Comparison of ENCODE assay signal across 25 mouse cellular contexts in genomic region chr1:144269112-144269511, GRCm38 (mm10). TPM values are rescaled to one million over a fixed set of nuclear protein-coding genes. Genes with fewer than 3 reads are reported as not detected.
"Had no signal": no experiment of that assay in that cellular context is flagged by ENCODE, and none has a peak within 500 bp of the region (broad histone marks: within the 10 kb centered on the region; RNA-seq: fewer than 3 reads in every experiment).

No protein-coding gene starts in this region.

- H3K36me3 ChIP-seq: liver, embryonic 15.5 days; lung, embryonic 15.5 days; midbrain, embryonic 10.5 days; midbrain, embryonic 12.5 days; neural tube, embryonic 13.5 days; neural tube, embryonic 15.5 days had no signal

- H3K27me3 ChIP-seq: liver, embryonic 15.5 days; lung, embryonic 15.5 days; megakaryocyte, embryonic 14.5 days; midbrain, embryonic 12.5 days; neural tube, embryonic 13.5 days; neural tube, embryonic 15.5 days had no signal

- DNase-seq: liver, postnatal 0 days; lung, adult 2 months; lung, postnatal 14 days; lung, postnatal 36 days; midbrain, embryonic 14.5 days; retina, postnatal 1 day; right cerebral cortex, adult 18-20 months; right cerebral cortex, postnatal 25 days; right cerebral cortex, postnatal 4 days; spleen, adult 18-20 months; thymus, adult 18-20 months; thymus, postnatal 14 days; thymus, postnatal 36 days had no signal

- H3K4me3 ChIP-seq: liver, embryonic 15.5 days; lung, embryonic 15.5 days; megakaryocyte, embryonic 14.5 days; midbrain, embryonic 10.5 days; midbrain, embryonic 12.5 days; myocyte; neural tube, embryonic 13.5 days; neural tube, embryonic 15.5 days had no signal

- H3K27ac ChIP-seq: liver, embryonic 15.5 days; lung, embryonic 15.5 days; midbrain, embryonic 10.5 days; midbrain, embryonic 12.5 days; neural tube, embryonic 13.5 days; neural tube, embryonic 15.5 days had no signal

- H3K9ac ChIP-seq: liver, embryonic 15.5 days; liver, postnatal 0 days; lung, embryonic 15.5 days; midbrain, embryonic 12.5 days; neural tube, embryonic 13.5 days; neural tube, embryonic 15.5 days had no signal

- ATAC-seq: liver, postnatal 0 days; lung, postnatal 0 days; midbrain, embryonic 16.5 days had no signal

- H3K4me2 ChIP-seq: liver, embryonic 15.5 days; lung, embryonic 15.5 days; midbrain, embryonic 12.5 days; neural tube, embryonic 13.5 days; neural tube, embryonic 15.5 days had no signal

- H3K4me1 ChIP-seq: liver, embryonic 15.5 days; midbrain, embryonic 10.5 days; midbrain, embryonic 12.5 days; neural tube, embryonic 13.5 days; neural tube, embryonic 15.5 days had no signal

- H3K9me3 ChIP-seq: liver, embryonic 15.5 days; lung, embryonic 15.5 days; megakaryocyte, embryonic 14.5 days; midbrain, embryonic 10.5 days; midbrain, embryonic 12.5 days; neural tube, embryonic 13.5 days; neural tube, embryonic 15.5 days had no signal

RNA-seq across cellular contexts. Expression of gene Rgs1, which starts 20.1 kb away (rescaled TPM):
- polyA plus RNA-seq: midbrain, embryonic 10.5 days; midbrain, embryonic 12.5 days; midbrain, embryonic 16.5 days; myocyte; neural tube, embryonic 11.5 days; neural tube, embryonic 13.5 days; neural tube, embryonic 15.5 days; stomach, embryonic 14.5 days had no signal
